Mouse (Mus musculus): ENCODE measurements around the gene Metap2. TPM values are rescaled to one million over a fixed set of nuclear protein-coding genes. Genes with fewer than 3 reads are reported as not detected.

Metap2 gene
- total RNA-seq, 1 experiment = 206 TPM

DNA sequence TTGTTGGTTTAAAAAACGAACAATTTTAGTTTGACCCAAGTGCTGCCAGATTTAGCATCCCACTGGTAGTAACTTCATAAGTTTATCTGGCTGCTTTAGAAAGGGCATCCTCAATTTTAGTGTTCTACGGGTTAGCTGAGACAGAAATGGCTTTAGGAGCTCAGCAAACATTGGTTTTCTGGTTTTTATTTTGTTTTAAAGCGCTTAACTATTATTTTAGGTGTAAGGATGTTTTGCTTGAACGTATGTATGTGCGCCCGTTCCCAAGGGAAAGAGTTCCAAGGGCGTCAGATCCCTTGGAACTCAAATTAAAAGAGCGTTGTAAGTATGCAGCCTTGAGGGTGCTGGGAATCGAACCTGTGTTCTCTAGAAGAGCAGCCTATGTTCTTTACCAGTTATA lies 64.1 kb downstream of the Metap2 start:
- in situ Hi-C loops (cut with MboI; ENCODE audit: low sequenced_read_pairs in 2 of 2, unreplicated experiment in 2 of 2) = no loop called here
- DNase-seq (ENCODE audit: low read depth, low spot score) = no peak
- Histone ChIP-seq H3K4me1 (ENCODE audit: control insufficient read depth in 2 of 2, insufficient read depth in 2 of 2, low read length in 2 of 2, poor library complexity in 1 of 2) (peaks cover 2 to 5% of the 10 kb centered on the region in 2 experiments; a peak in 3 of 4 replicates), H3K9me3 (ENCODE audit: control insufficient read depth, insufficient read depth, low read depth, low read length) (no peaks in the 10 kb centered on the region), H3K9ac (ENCODE audit: insufficient read depth, low read depth, low read length, poor library complexity, severe bottlenecking) (no peak overlapping the region), H3K27ac (ENCODE audit: insufficient read depth, low read depth, low read length, poor library complexity, severe bottlenecking) (no peak overlapping the region), H3K36me3 (ENCODE audit: control insufficient read depth, insufficient read depth, low read length, poor library complexity, severe bottlenecking) (no peaks in the 10 kb centered on the region), H3K4me3 (ENCODE audit: insufficient read depth in 1 of 2, low read depth in 1 of 2, low read length in 2 of 2, poor library complexity in 1 of 2, severe bottlenecking in 1 of 2) (peak overlapping the region in 1 of 2 experiments; percentile 99; a peak in 2 of 4 replicates)
- TF ChIP-seq CHD2 (IDR thresholded peaks at IDR 0.05; ENCODE audit: low read depth, low read length) (no peak), MAFK (IDR thresholded peaks at IDR 0.05; ENCODE audit: insufficient read depth, low read depth, low read length) (no peak), ZC3H11A (IDR thresholded peaks at IDR 0.05; ENCODE audit: borderline replicate concordance, low read depth, low read length) (no peak), HCFC1 (IDR thresholded peaks at IDR 0.05; ENCODE audit: borderline replicate concordance, insufficient read depth, low read length) (no peak), ZNF384 (IDR thresholded peaks at IDR 0.05; ENCODE audit: low read depth, low read length) (no peak)

DNA sequence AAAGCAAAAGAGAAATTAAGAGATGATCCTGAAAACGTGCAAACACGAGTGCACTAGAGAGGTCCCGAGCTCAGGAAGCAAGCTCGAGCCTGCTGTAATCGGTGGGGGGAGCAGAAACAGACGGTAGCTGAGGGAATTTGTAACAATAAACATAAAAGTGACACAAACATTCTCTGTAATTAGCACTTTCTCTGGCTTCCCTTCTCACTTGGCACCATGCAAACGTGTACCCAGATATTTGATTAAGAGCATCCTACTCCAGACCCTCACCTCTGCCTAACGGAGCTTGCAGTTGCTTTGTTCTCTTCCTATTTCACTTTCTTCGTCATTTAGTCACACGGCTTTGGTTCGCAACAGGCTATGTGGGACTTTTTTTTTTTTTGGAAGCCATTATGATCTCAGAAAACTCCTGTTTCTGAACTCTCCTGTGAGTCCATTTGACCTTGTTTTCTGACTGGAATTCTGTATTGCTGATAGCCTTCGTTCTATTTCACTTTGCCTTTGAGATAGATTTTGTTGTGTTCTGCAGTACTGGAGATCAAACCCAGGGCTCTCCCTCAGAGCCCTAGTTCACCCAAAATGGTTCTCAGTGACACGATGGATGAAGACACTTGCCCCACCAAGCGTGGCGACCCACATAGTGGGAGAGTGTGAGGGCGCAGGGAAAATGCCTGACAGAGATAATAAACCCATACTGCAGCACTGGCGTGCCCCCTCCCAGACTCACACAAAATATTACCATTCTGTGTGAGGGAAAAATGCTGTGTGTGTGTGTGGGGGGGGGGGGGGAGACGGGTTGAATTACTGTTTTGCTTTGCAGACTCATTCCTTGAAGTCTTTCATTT lies 64.9 kb downstream of the Metap2 start:
- in situ Hi-C loops (cut with MboI; ENCODE audit: low sequenced_read_pairs in 2 of 2, unreplicated experiment in 2 of 2) = no loop called here
- Histone ChIP-seq H3K36me3 (ENCODE audit: control insufficient read depth, insufficient read depth, low read length, poor library complexity, severe bottlenecking) (no peaks in the 10 kb centered on the region), H3K9ac (ENCODE audit: insufficient read depth, low read depth, low read length, poor library complexity, severe bottlenecking) (0 out of 2 replicates have a peak overlapping the region, but pooled peaks have one; percentile 19), H3K9me3 (ENCODE audit: control insufficient read depth, insufficient read depth, low read depth, low read length) (no peaks in the 10 kb centered on the region), H3K27ac (ENCODE audit: insufficient read depth, low read depth, low read length, poor library complexity, severe bottlenecking) (no peak overlapping the region), H3K4me1 (ENCODE audit: control insufficient read depth in 2 of 2, insufficient read depth in 2 of 2, low read length in 2 of 2, poor library complexity in 1 of 2) (peaks cover 2 to 5% of the 10 kb centered on the region in 2 experiments; a peak in 3 of 4 replicates), H3K4me3 (ENCODE audit: insufficient read depth in 1 of 2, low read depth in 1 of 2, low read length in 2 of 2, poor library complexity in 1 of 2, severe bottlenecking in 1 of 2) (peak overlapping the region; percentile 29 to 46; a peak in 3 of 4 replicates)
- no peak for DNase-seq (ENCODE audit: low read depth, low spot score)
- TF ChIP-seq ZC3H11A (IDR thresholded peaks at IDR 0.05; ENCODE audit: borderline replicate concordance, low read depth, low read length) (no peak), MAFK (IDR thresholded peaks at IDR 0.05; ENCODE audit: insufficient read depth, low read depth, low read length) (no peak), CHD2 (IDR thresholded peaks at IDR 0.05; ENCODE audit: low read depth, low read length) (no peak), HCFC1 (IDR thresholded peaks at IDR 0.05; ENCODE audit: borderline replicate concordance, insufficient read depth, low read length) (no peak), ZNF384 (IDR thresholded peaks at IDR 0.05; ENCODE audit: low read depth, low read length) (no peak)

DNA sequence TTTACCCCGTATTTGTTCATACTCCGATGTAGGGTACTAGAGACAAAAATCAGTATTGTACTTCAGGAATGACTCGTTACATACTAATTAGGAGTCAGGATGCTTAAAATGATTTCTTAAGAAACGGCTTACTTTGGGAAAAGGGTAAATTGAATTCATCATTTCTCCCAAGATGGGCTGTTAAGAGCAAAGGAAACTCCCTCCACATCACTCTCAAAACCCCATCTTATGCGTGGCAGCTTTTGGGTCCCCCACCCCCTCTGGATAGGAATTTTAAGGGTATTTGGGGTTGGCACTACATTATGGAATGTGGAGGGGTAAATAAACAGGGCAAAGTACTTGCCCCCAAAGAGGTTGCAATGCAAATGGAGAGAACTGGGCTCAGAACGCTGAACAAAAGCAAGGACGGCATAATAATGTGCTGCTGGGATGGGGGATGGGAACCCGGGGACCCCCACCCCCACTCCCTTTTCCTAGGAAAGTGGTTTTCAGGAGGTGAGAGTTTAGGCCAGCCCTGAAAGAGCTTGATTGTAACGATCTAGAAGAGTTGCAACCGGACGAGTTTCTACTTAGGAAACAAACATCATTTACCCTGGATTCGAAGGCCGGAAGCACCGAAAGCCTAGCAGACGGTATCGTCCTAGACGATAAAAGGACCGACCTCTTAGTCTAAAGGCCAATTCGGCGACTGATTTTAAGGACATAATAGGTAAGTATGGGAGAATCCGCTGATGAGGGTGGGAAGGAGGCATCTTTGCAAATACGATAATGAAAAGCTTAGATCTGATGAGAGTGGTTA lies 65.8 kb downstream of the Metap2 start, which contains the start of gene Usp44:
Gene Usp44 (plus strand): TSS at position 625 of the 799 bp plus-strand sequence.
- Histone ChIP-seq H3K4me1 (ENCODE audit: control insufficient read depth in 2 of 2, insufficient read depth in 2 of 2, low read length in 2 of 2, poor library complexity in 1 of 2) (peaks cover 2 to 5% of the 10 kb centered on the region in 2 experiments; a peak in 3 of 4 replicates), H3K27ac (ENCODE audit: insufficient read depth, low read depth, low read length, poor library complexity, severe bottlenecking) (no peak within 1 kb of the TSS), H3K4me3 (ENCODE audit: insufficient read depth in 1 of 2, low read depth in 1 of 2, low read length in 2 of 2, poor library complexity in 1 of 2, severe bottlenecking in 1 of 2) (peak within 1 kb of the TSS; percentile 29 to 46; a peak in 3 of 4 replicates), H3K36me3 (ENCODE audit: control insufficient read depth, insufficient read depth, low read length, poor library complexity, severe bottlenecking) (no peaks in the 10 kb centered on the region), H3K9ac (ENCODE audit: insufficient read depth, low read depth, low read length, poor library complexity, severe bottlenecking) (0 out of 2 replicates have a peak within 1 kb of the TSS, but pooled peaks have one; percentile 19), H3K9me3 (ENCODE audit: control insufficient read depth, insufficient read depth, low read depth, low read length) (no peaks in the 10 kb centered on the region)
- no peak for DNase-seq (ENCODE audit: low read depth, low spot score)
- TF ChIP-seq ZC3H11A (IDR thresholded peaks at IDR 0.05; ENCODE audit: borderline replicate concordance, low read depth, low read length) (no peak), CHD2 (IDR thresholded peaks at IDR 0.05; ENCODE audit: low read depth, low read length) (no peak), MAFK (IDR thresholded peaks at IDR 0.05; ENCODE audit: insufficient read depth, low read depth, low read length) (no peak), HCFC1 (IDR thresholded peaks at IDR 0.05; ENCODE audit: borderline replicate concordance, insufficient read depth, low read length) (no peak), ZNF384 (IDR thresholded peaks at IDR 0.05; ENCODE audit: low read depth, low read length) (no peak)
- in situ Hi-C loops (cut with MboI; ENCODE audit: low sequenced_read_pairs in 2 of 2, unreplicated experiment in 2 of 2) = no loop called here

Data from ES-E14 (cell line).